Mouse (Mus musculus): Measurements from ENCODE around the gene Gm6460. TPM values are rescaled to one million over a fixed set of nuclear protein-coding genes. Genes with fewer than 3 reads are reported as not detected.

Gm6460 gene
- not detected for polyA plus RNA-seq (2017; shearing (Covaris generic))

GRCm38 (mm10) chr5:11594613-11595012 is at the start of gene Gm6460:
Gm6460 (plus strand) TSS chr5:11594913.

Other genes with a start within 250 kb of the Gm6460 start
- gene Gm8897, start 178.5 kb upstream of the Gm6460 start, polyA plus RNA-seq (2017; shearing (Covaris generic)), result 1 to 10 TPM in 1 of 2 experiments, not detected in 1; 3.2 TPM
- not detected for gene Gm8906, start 92.2 kb upstream of the Gm6460 start, polyA plus RNA-seq (2017; shearing (Covaris generic))
- gene Gm8922, start 87.0 kb downstream of the Gm6460 start, polyA plus RNA-seq (2017; shearing (Covaris generic)), result 1 to 10 TPM in 1 of 2 experiments, not detected in 1; 2.5 TPM
- 1 to 10 TPM in 1 of 2 experiments, not detected in 1; 1.2 TPM for gene Gm8926, start 175.6 kb downstream of the Gm6460 start, polyA plus RNA-seq (2017; shearing (Covaris generic))